Mouse (Mus musculus) layer of hippocampus, postnatal 10 days (tissue): ENCODE measurements around the gene Gm28998. TPM values are rescaled to one million over a fixed set of nuclear protein-coding genes. Genes with fewer than 3 reads are reported as not detected.
"Not testable (repeated sequence)": the region's sequence is repeated elsewhere in the genome, so short reads cannot be mapped to it uniquely, and the experiment has no call there.

Experiments used
- DNase-seq, 2 experiments: peaks; one replicate each; pipeline ENCODE4 v3.0.0; 2021; ENCODE audit warnings: low spot score in 2 of 2
- long read RNA-seq: library from polyadenylated mRNA; stranded (forward); transcript quantifications from one replicate; pipeline ENCODE4 v2.0.0, GENCODE M21; 2023
- total RNA-seq, 2 experiments: library from RNA; stranded (reverse); gene quantifications; 2 replicates each; pipeline ENCODE4 v1.2.3; 2021

Gm28998 gene
- total RNA-seq, result not detected
- long read RNA-seq, result 0 reads

DNA sequence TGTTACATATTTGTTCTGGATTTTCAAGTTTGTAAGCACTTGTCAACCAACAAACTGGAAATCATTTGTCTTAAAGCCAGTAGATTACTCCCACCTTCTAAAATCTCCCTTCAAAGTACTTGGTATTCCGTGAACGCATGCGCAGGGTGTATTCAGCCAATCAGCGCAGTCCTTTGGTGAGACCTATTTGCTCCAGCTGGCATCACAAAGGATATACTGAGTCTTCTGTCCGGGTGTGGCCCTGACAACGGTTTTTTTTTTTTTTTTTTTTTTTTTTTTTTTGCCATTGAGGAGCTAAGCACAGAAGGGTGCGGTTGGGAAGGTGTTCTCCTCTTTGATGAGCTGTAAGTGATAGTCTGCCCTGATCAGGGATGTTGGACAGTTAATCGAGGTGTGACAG lies at the start of gene Gm28998:
Gene Gm28998 (plus strand): TSS at position 301 of the 400 bp plus-strand sequence.
- DNase-seq, result not testable (repeated sequence)

Other genes with a start within 250 kb of the Gm28998 start
- gene Gm21244, start 84.5 kb upstream of the Gm28998 start, total RNA-seq, result not detected
- not detected for gene Gm21788, start 151.2 kb downstream of the Gm28998 start, total RNA-seq